Mouse (Mus musculus) embryonic fibroblast, embryonic 13.5 days (primary cell): Measurements from ENCODE around the gene AU021092.

ENCODE experiments used
- CTCF ChIP-seq: IDR thresholded peaks from 2 replicates; pipeline ENCODE4 v1.5.1; 2011; ENCODE audit warnings: mild to moderate bottlenecking, control low read depth, low read length, moderate library complexity, borderline replicate concordance; ENCODE audit not compliant: insufficient read depth
- POLR2A ChIP-seq: IDR thresholded peaks from 2 replicates; pipeline ENCODE4 v1.6.1; 2011; ENCODE audit warnings: low read depth, mild to moderate bottlenecking, control low read depth, low read length, moderate library complexity

- TF ChIP-seq CTCF (no peak), POLR2A (no peak)
Observed at GRCm38 (mm10) chr16:5242882-5243281, 20.8 kb upstream of the AU021092 start.
